Mouse (Mus musculus): ENCODE results near the gene Gramd1b. TPM values are rescaled to one million over a fixed set of nuclear protein-coding genes. Genes with fewer than 3 reads are reported as not detected.
A peak's percentile ranks its signal among the peaks of the same experiment; 100 is the strongest.

Gramd1b gene
- polyA plus RNA-seq, 1 experiment: 44.2 TPM

DNA sequence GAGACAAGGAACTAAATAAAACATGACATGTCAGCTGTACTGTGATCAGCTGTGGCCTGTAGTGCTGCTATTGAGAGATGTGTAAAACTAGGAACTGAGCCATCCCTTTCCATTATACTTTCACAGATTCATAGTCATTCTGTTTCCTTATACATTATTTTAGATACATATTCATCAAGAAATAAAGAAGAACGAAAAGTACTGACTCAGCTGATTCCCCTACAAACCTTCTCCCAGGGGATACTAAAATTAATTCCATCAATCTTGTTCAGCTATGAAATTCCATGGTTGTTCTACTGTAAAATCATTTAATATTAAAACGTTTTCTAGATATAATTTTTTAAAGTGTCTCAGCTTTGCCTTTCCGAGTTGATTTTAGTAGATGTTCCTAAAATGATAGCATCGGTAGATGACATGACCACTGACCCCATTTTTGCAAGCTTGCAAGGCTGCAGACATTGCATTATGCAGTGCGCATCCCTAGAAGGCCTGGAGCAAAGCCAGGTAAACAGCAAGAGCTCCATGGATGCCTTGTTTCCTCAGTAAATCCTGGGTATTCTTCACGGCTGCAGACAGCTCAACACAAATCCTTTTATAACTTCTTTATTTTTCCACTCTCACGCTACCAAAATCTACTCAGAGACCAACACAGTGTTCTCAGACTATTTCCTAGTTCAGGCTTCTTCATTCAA lies 285.1 kb downstream of the Gramd1b start:
- TF ChIP-seq CTCF (IDR thresholded peaks at IDR 0.05; ENCODE audit: low read depth, low read length) (no peak), POLR2A (IDR thresholded peaks at IDR 0.05; ENCODE audit: borderline replicate concordance, low read depth, low read length) (no peak)
- Histone ChIP-seq H3K27ac (ENCODE audit: insufficient read depth, low read depth, low read length) (no peak overlapping the region), H3K4me1 (ENCODE audit: control insufficient read depth, insufficient read depth, low read length) (peaks cover 28% of the 10 kb centered on the region)

DNA sequence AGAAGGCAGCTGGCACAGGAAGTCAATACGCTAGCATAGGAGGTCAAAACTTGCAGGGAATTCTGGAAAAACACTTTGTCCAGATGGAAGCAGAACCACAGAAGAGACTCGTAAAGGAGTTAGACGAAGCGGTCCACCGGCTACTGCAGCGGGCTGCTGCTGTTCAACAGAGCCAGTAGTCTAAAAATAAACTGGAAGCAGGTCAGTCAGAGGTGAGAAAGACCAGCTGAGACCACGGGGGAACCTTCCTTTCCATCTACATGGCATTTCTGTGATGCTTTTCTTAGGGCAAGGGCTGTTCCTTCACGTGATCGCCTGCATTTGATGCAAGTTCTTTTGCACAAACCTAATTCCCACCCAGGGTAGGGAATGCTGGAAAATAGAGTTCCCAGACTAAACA lies 285.7 kb downstream of the Gramd1b start:
- Histone ChIP-seq H3K4me1 (ENCODE audit: control insufficient read depth, insufficient read depth, low read length) (peaks cover 28% of the 10 kb centered on the region), H3K27ac (ENCODE audit: insufficient read depth, low read depth, low read length) (peak overlapping the region; percentile 41; the same call in 1 of the 2 replicates), H3K4me3 (ENCODE audit: insufficient read depth, low read length) (no peak overlapping the region)
- TF ChIP-seq POLR2A (IDR thresholded peaks at IDR 0.05; ENCODE audit: borderline replicate concordance, low read depth, low read length) (no peak), CTCF (IDR thresholded peaks at IDR 0.05; ENCODE audit: low read depth, low read length) (no peak)

More for the DNA sequence above, 285.1 kb downstream of the Gramd1b start:
- H3K4me3 ChIP-seq (ENCODE audit: insufficient read depth, low read length): no peak overlapping the region

Other genes with a start within 250 kb of the Gramd1b start
- gene Gm21915, start 139.2 kb upstream of the Gramd1b start, polyA plus RNA-seq (2012; ENCODE audit: insufficient read depth, insufficient read length, missing spikeins): not detected in 2 replicates
- 2.0 TPM in 2 replicates for gene Clmp, start 154.6 kb upstream of the Gramd1b start, polyA plus RNA-seq (2012; ENCODE audit: insufficient read depth, insufficient read length, missing spikeins)

All from bone marrow macrophage, adult 2 months (primary cell).